ENCODE assay signal across 17 mouse cellular contexts in the genomic region with DNA sequence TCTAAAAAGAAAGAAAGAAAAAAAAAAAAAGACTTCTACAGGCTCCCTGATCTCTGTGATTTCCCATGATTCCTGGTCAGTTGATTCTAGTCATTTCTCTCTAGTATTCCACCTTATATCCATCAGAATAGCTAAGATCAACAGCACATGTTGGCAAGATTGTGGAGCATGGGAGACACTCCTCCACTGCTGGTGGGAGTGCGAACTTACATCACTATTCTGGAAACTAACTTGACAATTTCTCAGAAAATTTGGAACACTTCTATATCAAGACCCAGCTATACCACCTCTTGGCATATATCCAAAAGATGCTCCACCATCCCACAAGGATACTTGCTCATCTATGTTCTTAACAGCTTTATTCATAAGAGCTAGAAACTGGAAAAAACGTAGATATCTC.
DNase-seq lines count a peak whose midpoint lies in the region; ATAC-seq lines count a peak whose summit lies in the region.
"Had no signal": no experiment of that assay in that cellular context is flagged by ENCODE, and none has a peak within 500 bp of the region (broad histone marks: within the 10 kb centered on the region; RNA-seq: fewer than 3 reads in every experiment).

No protein-coding gene starts in this region.

- DNase-seq in frontal cortex, postnatal 10 days (ENCODE audit: low spot score in 2 of 2): no peak
- peak; percentile 1 to 37 for DNase-seq in frontal cortex, postnatal 36 days (ENCODE audit: low spot score in 2 of 2)
- DNase-seq in frontal cortex, postnatal 14 days (ENCODE audit: low spot score in 2 of 2): no peak
- DNase-seq in right cerebral cortex, adult 18-20 months: peak; percentile 21
- no peak for DNase-seq in right cerebral cortex, postnatal 14 days
- no peak for DNase-seq in B cell, adult 2 months
- DNase-seq: adrenal gland, adult 2 months; adrenal gland, postnatal 10 days; adrenal gland, postnatal 25 days; cerebellum, adult 11-12 months; cerebellum, adult 2 months; cerebellum, adult 9-10 months; cerebellum, postnatal 10 days; cerebellum, postnatal 25 days had no signal

- ATAC-seq in frontal cortex, adult (ENCODE audit: low TSS enrichment): peak; percentile 96
- ATAC-seq: forebrain, embryonic 13.5 days; forebrain, embryonic 15.5 days had no signal

Comparison
In these comparisons a context has a peak if more than half of its experiments do, and no peak if none do; other contexts are left out.
1. DNase-seq: peak in frontal cortex, postnatal 36 days (2 of 2) and right cerebral cortex, adult 18-20 months (single experiment); none in frontal cortex, postnatal 10 days (0 of 2), frontal cortex, postnatal 14 days (0 of 2), right cerebral cortex, postnatal 14 days (single experiment) and B cell, adult 2 months (0 of 2).